Mouse (Mus musculus) intestine, embryonic 14.5 days (tissue): Measurements from ENCODE around the gene Fcer2a. TPM values are rescaled to one million over a fixed set of nuclear protein-coding genes. Genes with fewer than 3 reads are reported as not detected.

Experiments
- ATAC-seq: fragments of 200-750 bp; cut with Nextera tagmentation; replicated peaks from 2 replicates; pipeline ENCODE4 v1.8.0; 2017; ENCODE audit warnings: low read depth, moderate number of reproducible peaks, moderate TSS enrichment, moderate library complexity; ENCODE audit not compliant: low FRiP score, low TSS enrichment
- DNase-seq: peaks from one replicate; pipeline ENCODE4 v3.0.0-alpha.2; 2018; ENCODE audit warnings: low spot score
- H3K27ac ChIP-seq: fragments of 300-500 bp; sonication (generic); 2 replicates; pipeline ENCODE4 v1.5.1; 2014; ENCODE audit warnings: low read depth, mild to moderate bottlenecking, control low read depth
- H3K27me3 ChIP-seq: fragments of 300-500 bp; sonication (generic); replicated peaks from 2 replicates; pipeline ENCODE4 v1.6.1; 2014; ENCODE audit warnings: low read length, control low read depth; ENCODE audit not compliant: control insufficient read depth, insufficient read depth
- H3K36me3 ChIP-seq: fragments of 300-500 bp; sonication (generic); 2 replicates; pipeline ENCODE4 v1.6.1; 2014; ENCODE audit warnings: low read length, control low read depth; ENCODE audit not compliant: control insufficient read depth, insufficient read depth
- H3K4me1 ChIP-seq: fragments of 300-500 bp; sonication (generic); replicated peaks from 2 replicates; pipeline ENCODE4 v1.6.1; 2014; ENCODE audit warnings: low read length, control low read depth, mixed read lengths; ENCODE audit not compliant: control insufficient read depth, insufficient read depth
- H3K4me2 ChIP-seq: fragments of 300-500 bp; sonication (generic); 2 replicates; pipeline ENCODE4 v1.6.1; 2014; ENCODE audit warnings: low read length
- H3K4me3 ChIP-seq: fragments of 300-500 bp; sonication (generic); 2 replicates; pipeline ENCODE4 v1.5.1; 2014; ENCODE audit warnings: low read depth, low read length, control low read depth, mixed read lengths
- H3K9ac ChIP-seq: fragments of 300-500 bp; sonication (generic); 2 replicates; pipeline ENCODE4 v1.6.1; 2014; ENCODE audit warnings: mild to moderate bottlenecking, low read length
- H3K9me3 ChIP-seq: fragments of 300-500 bp; sonication (generic); 2 replicates; pipeline ENCODE4 v1.6.1; 2016; ENCODE audit warnings: low read length, control low read depth; ENCODE audit not compliant: control insufficient read depth
- WGBS: fragments of 180-500 bp; shearing (Covaris S2); extraction: QIAGEN DNeasy Blood & Tissue Kit; methylation state at CpG from one replicate; pipeline ENCODE4 v1.1.7; 2014; 5-methylcytosine and 5-hydroxymethylcytosine counted together
- polyA plus RNA-seq: library from polyadenylated mRNA; unstranded; fragments of >200 nt; fragmentation: Nextera tagmentation; extraction: Ambion mirVana; gene quantifications from 2 replicates; pipeline ENCODE4 v1.2.1, GENCODE M21; 2014

The Fcer2a gene
- polyA plus RNA-seq, 1 experiment from 2014 or later, result 0.11 TPM

- WGBS, result 41% methylated on average over 1 of the region's 1 CpGs
- no peaks in the 10 kb centered on the region for H3K9me3 ChIP-seq
- no peaks in the 10 kb centered on the region for H3K36me3 ChIP-seq
- H3K27me3 ChIP-seq, result no peaks in the 10 kb centered on the region
- no peak overlapping the region for H3K4me2 ChIP-seq
- no peak overlapping the region for H3K9ac ChIP-seq
- ATAC-seq (no peak), DNase-seq (no peak)
- no peak overlapping the region for H3K4me3 ChIP-seq
- no peaks in the 10 kb centered on the region for H3K4me1 ChIP-seq
- H3K27ac ChIP-seq, result no peak overlapping the region
Measured at GRCm38 (mm10) chr8:3648990-3649389, 45.0 kb downstream of the Fcer2a start.

GRCm38 (mm10) chr8:3648268-3648667, 45.7 kb downstream of the Fcer2a start:
- no peak for ATAC-seq
- Histone ChIP-seq H3K9me3 (no peaks in the 10 kb centered on the region), H3K27ac (no peak overlapping the region), H3K4me1 (no peaks in the 10 kb centered on the region), H3K36me3 (no peaks in the 10 kb centered on the region), H3K4me2 (no peak overlapping the region), H3K9ac (no peak overlapping the region), H3K4me3 (no peak overlapping the region), H3K27me3 (no peaks in the 10 kb centered on the region)
- no peak for DNase-seq
- WGBS, result 72% methylated on average over 2 of the region's 2 CpGs

GRCm38 (mm10) chr8:3647561-3647960, 46.4 kb downstream of the Fcer2a start:
- no peaks in the 10 kb centered on the region for H3K27me3 ChIP-seq
- H3K4me3 ChIP-seq, result no peak overlapping the region
- H3K36me3 ChIP-seq, result no peaks in the 10 kb centered on the region
- H3K9me3 ChIP-seq, result no peaks in the 10 kb centered on the region
- no peaks in the 10 kb centered on the region for H3K4me1 ChIP-seq
- H3K9ac ChIP-seq, result no peak overlapping the region
- no peak overlapping the region for H3K4me2 ChIP-seq
- 80% methylated on average over 4 of the region's 4 CpGs for WGBS
- no peak for ATAC-seq
- DNase-seq, result no peak
- no peak overlapping the region for H3K27ac ChIP-seq

- Histone ChIP-seq H3K9ac (no peak overlapping the region), H3K4me2 (no peak overlapping the region), H3K4me1 (no peaks in the 10 kb centered on the region), H3K4me3 (no peak overlapping the region), H3K9me3 (no peaks in the 10 kb centered on the region), H3K27me3 (no peaks in the 10 kb centered on the region), H3K27ac (no peak overlapping the region), H3K36me3 (no peaks in the 10 kb centered on the region)
- WGBS, result 86% methylated on average over 6 of the region's 6 CpGs
- no peak for ATAC-seq
- no peak for DNase-seq
Measured at GRCm38 (mm10) chr8:3646824-3647531, 47.0 kb downstream of the Fcer2a start.

GRCm38 (mm10) chr8:3645804-3646203, 48.2 kb downstream of the Fcer2a start:
- no peak overlapping the region for H3K9ac ChIP-seq
- no peaks in the 10 kb centered on the region for H3K4me1 ChIP-seq
- no peak for ATAC-seq
- H3K4me2 ChIP-seq, result no peak overlapping the region
- H3K27ac ChIP-seq, result no peak overlapping the region
- H3K4me3 ChIP-seq, result no peak overlapping the region
- WGBS, result 26% methylated on average over 5 of the region's 5 CpGs
- H3K9me3 ChIP-seq, result no peaks in the 10 kb centered on the region
- no peak for DNase-seq
- H3K36me3 ChIP-seq, result peaks cover 4% of the 10 kb centered on the region; the same call in 1 of the 2 replicates
- H3K27me3 ChIP-seq, result no peaks in the 10 kb centered on the region

Other genes with a start within 250 kb of the Fcer2a start
- 4.2 and 5.1 TPM in 2 replicates for gene Pex11g, start 226.5 kb downstream of the Fcer2a start, polyA plus RNA-seq
- 0.12 TPM in 1 of 2 replicates, not detected in the other for gene Tex45, start 223.3 kb downstream of the Fcer2a start, polyA plus RNA-seq
- gene Zfp358, start 201.0 kb downstream of the Fcer2a start, polyA plus RNA-seq, result 20.6 and 22.7 TPM in 2 replicates
- 37.3 and 41.8 TPM in 2 replicates for gene Mcoln1, start 193.7 kb downstream of the Fcer2a start, polyA plus RNA-seq
- gene Pnpla6, start 178.8 kb downstream of the Fcer2a start, polyA plus RNA-seq, result 25.7 and 26.7 TPM in 2 replicates
- gene C330021F23Rik, start 126.2 kb downstream of the Fcer2a start, polyA plus RNA-seq, result 3.8 and 4.5 TPM in 2 replicates
- gene Camsap3, start 106.9 kb downstream of the Fcer2a start, polyA plus RNA-seq, result 19.7 and 21.5 TPM in 2 replicates
- 56.4 and 61.5 TPM in 2 replicates for gene Xab2, start 72.9 kb downstream of the Fcer2a start, polyA plus RNA-seq
- gene Pet100, start 72.6 kb downstream of the Fcer2a start, polyA plus RNA-seq, result 95.1 and 95.4 TPM in 2 replicates
- gene Pcp2, start 68.6 kb downstream of the Fcer2a start, polyA plus RNA-seq, result 0.12 TPM in 1 of 2 replicates, not detected in the other
- 85.9 and 106 TPM in 2 replicates for gene Stxbp2, start 63.2 kb downstream of the Fcer2a start, polyA plus RNA-seq
- 0.22 TPM in 1 of 2 replicates, not detected in the other for gene Retn, start 38.4 kb downstream of the Fcer2a start, polyA plus RNA-seq
- 0.12 and 0.47 TPM in 2 replicates for gene Mcemp1, start 28.4 kb downstream of the Fcer2a start, polyA plus RNA-seq
- gene Fcor, start 21.8 kb downstream of the Fcer2a start, polyA plus RNA-seq, result 16.7 and 16.8 TPM in 2 replicates
- 34.0 TPM in 2 replicates for gene Trappc5, start 17.9 kb downstream of the Fcer2a start, polyA plus RNA-seq
- gene Clec4g, start 26.5 kb upstream of the Fcer2a start, polyA plus RNA-seq, result not detected in 2 replicates
- not detected in 2 replicates for gene Cd209a, start 54.8 kb upstream of the Fcer2a start, polyA plus RNA-seq
- not detected in 2 replicates for gene Cd209e, start 160.1 kb upstream of the Fcer2a start, polyA plus RNA-seq
- not detected in 2 replicates for gene Cd209d, start 184.4 kb upstream of the Fcer2a start, polyA plus RNA-seq
- not detected in 2 replicates for gene Cd209b, start 232.7 kb upstream of the Fcer2a start, polyA plus RNA-seq